Comparison of ENCODE assay signal across 20 mouse cellular contexts in genomic region chr13:75461273-75461672, GRCm38 (mm10).
"Had no signal": no experiment of that assay in that cellular context is flagged by ENCODE, and none has a peak within 500 bp of the region (broad histone marks: within the 10 kb centered on the region; RNA-seq: fewer than 3 reads in every experiment).

No protein-coding gene starts in this region.

- H3K9me3 ChIP-seq: lung, embryonic 15.5 days; megakaryocyte, embryonic 14.5 days; midbrain, embryonic 13.5 days; midbrain, embryonic 15.5 days; neural tube, embryonic 13.5 days; neural tube, embryonic 15.5 days had no signal

- H3K4me2 ChIP-seq: lung, embryonic 15.5 days; midbrain, embryonic 11.5 days; midbrain, embryonic 13.5 days; midbrain, embryonic 15.5 days; neural tube, embryonic 13.5 days; neural tube, embryonic 15.5 days had no signal

- H3K36me3 ChIP-seq: lung, embryonic 15.5 days; midbrain, embryonic 13.5 days; midbrain, embryonic 15.5 days; neural tube, embryonic 13.5 days; neural tube, embryonic 15.5 days had no signal

- ATAC-seq: lung, postnatal 0 days; midbrain, embryonic 13.5 days; midbrain, embryonic 15.5 days had no signal

- H3K27ac ChIP-seq: lung, embryonic 15.5 days; macrophage; midbrain, embryonic 13.5 days; midbrain, embryonic 15.5 days; neural tube, embryonic 13.5 days; neural tube, embryonic 15.5 days had no signal

- H3K9ac ChIP-seq: lung, embryonic 15.5 days; midbrain, embryonic 13.5 days; midbrain, embryonic 15.5 days; neural tube, embryonic 13.5 days; neural tube, embryonic 15.5 days had no signal

- DNase-seq: lung, adult 2 months; lung, postnatal 14 days; lung, postnatal 36 days; retina, postnatal 1 day; right cerebral cortex, adult 18-20 months; right cerebral cortex, postnatal 25 days; right cerebral cortex, postnatal 4 days; spleen, adult 18-20 months; thymus, adult 18-20 months; thymus, postnatal 14 days; thymus, postnatal 36 days had no signal

- H3K4me1 ChIP-seq: lung, embryonic 15.5 days; midbrain, embryonic 13.5 days; midbrain, embryonic 15.5 days; neural tube, embryonic 13.5 days; neural tube, embryonic 15.5 days had no signal

- H3K4me3 ChIP-seq: lung, embryonic 15.5 days; megakaryocyte, embryonic 14.5 days; midbrain, embryonic 13.5 days; midbrain, embryonic 15.5 days; neural tube, embryonic 13.5 days; neural tube, embryonic 15.5 days had no signal

- H3K27me3 ChIP-seq: lung, embryonic 15.5 days; midbrain, embryonic 13.5 days; midbrain, embryonic 15.5 days; neural tube, embryonic 13.5 days; neural tube, embryonic 15.5 days had no signal
